Comparison of ENCODE assay signal across 32 mouse cellular contexts in the genomic region with DNA sequence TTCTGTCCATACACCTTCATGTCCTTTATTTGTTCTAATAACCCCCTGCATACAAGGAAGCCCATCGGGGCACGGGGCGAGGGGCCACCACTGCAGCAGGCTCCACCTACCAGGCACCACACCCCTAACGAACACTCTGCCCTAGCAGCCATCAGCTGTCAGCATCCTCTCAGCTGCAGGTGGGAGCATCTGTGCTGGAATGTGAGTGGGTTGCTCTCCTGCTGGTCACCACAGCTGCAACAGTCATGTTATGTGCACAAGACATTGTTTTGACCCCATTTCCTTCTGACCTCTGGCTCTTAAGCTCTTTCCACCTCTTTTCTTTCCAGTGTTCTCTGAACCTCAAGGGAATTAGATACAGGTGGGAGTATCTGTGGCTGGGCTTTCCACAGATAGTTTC. TPM values are rescaled to one million over a fixed set of nuclear protein-coding genes. Genes with fewer than 3 reads are reported as not detected.
DNase-seq lines count a peak whose midpoint lies in the region; ATAC-seq and TF ChIP-seq lines count a peak whose summit lies in the region.
"Had no signal": no experiment of that assay in that cellular context is flagged by ENCODE, and none has a peak within 500 bp of the region (broad histone marks: within the 10 kb centered on the region; RNA-seq: fewer than 3 reads in every experiment).

No protein-coding gene starts in this region.

- H3K9ac ChIP-seq in kidney, embryonic 15.5 days = no peak overlapping the region
- no peak overlapping the region for H3K9ac ChIP-seq in ES-Bruce4 (ENCODE audit: low read depth, poor library complexity, severe bottlenecking)
- H3K9ac ChIP-seq in limb, embryonic 11.5 days (ENCODE audit: low read length) = no peak overlapping the region
- H3K9ac ChIP-seq in hindbrain, embryonic 16.5 days (ENCODE audit: low read depth, low read length) = no peak overlapping the region
- H3K9ac ChIP-seq: embryonic facial prominence, embryonic 15.5 days; forebrain, embryonic 12.5 days; forebrain, postnatal 0 days; hindbrain, embryonic 14.5 days; liver, embryonic 14.5 days; lung, embryonic 14.5 days; midbrain, embryonic 15.5 days; neural tube, embryonic 13.5 days had no signal

- H3K4me3 ChIP-seq in kidney, embryonic 15.5 days (replicated peaks) = no peak overlapping the region
- H3K4me3 ChIP-seq in E14TG2a.4 (replicated peaks; ENCODE audit: low read length) (peak overlapping the region; percentile 11; the same call in 1 of the 2 replicates), ES-Bruce4 (ENCODE audit: low read depth, low read length) (no peak overlapping the region)
- H3K4me3 ChIP-seq in limb, embryonic 11.5 days (ENCODE audit: low read depth, low read length) = no peak overlapping the region
- no peak overlapping the region for H3K4me3 ChIP-seq in hindbrain, embryonic 16.5 days (ENCODE audit: low read length)
- H3K4me3 ChIP-seq: embryonic facial prominence, embryonic 10.5 days; embryonic facial prominence, embryonic 15.5 days; forebrain, embryonic 12.5 days; left cerebral cortex, adult 2 months; midbrain, embryonic 15.5 days; neural tube, embryonic 13.5 days had no signal

- ATAC-seq in kidney, embryonic 15.5 days (replicated peaks; ENCODE audit: low FRiP score) = no peak
- peak; percentile 33; the same call in 1 of the 2 replicates for ATAC-seq in limb, embryonic 11.5 days (ENCODE audit: insufficient number of reproducible peaks, low FRiP score, low TSS enrichment, low read depth)
- ATAC-seq in CD4-positive, CD25-positive, alpha-beta regulatory T cell, adult 4 months = no peak
- ATAC-seq in hindbrain, embryonic 16.5 days = no peak
- ATAC-seq: forebrain, postnatal 0 days; inflammation-experienced regulatory T-cells, adult 6 months; midbrain, embryonic 15.5 days had no signal

- no peaks in the 10 kb centered on the region for H3K9me3 ChIP-seq in kidney, embryonic 15.5 days (replicated peaks)
- H3K9me3 ChIP-seq in E14TG2a.4 (ENCODE audit: low read length) = no peaks in the 10 kb centered on the region
- no peaks in the 10 kb centered on the region for H3K9me3 ChIP-seq in ES-Bruce4 (replicated peaks; ENCODE audit: control insufficient read depth, insufficient read depth, low read length, poor library complexity, severe bottlenecking)
- H3K9me3 ChIP-seq in limb, embryonic 11.5 days (ENCODE audit: control insufficient read depth, low read length) = no peaks in the 10 kb centered on the region
- no peaks in the 10 kb centered on the region for H3K9me3 ChIP-seq in hindbrain, embryonic 16.5 days (ENCODE audit: control insufficient read depth, low read length)
- H3K9me3 ChIP-seq: embryonic facial prominence, embryonic 10.5 days; embryonic facial prominence, embryonic 15.5 days; forebrain, embryonic 12.5 days; midbrain, embryonic 15.5 days; neural tube, embryonic 13.5 days had no signal

- WGBS in kidney, embryonic 15.5 days = 50% methylated on average over 4 of the region's 4 CpGs
- 34% methylated on average over 4 of the region's 4 CpGs for WGBS in limb, embryonic 11.5 days
- 70% methylated on average over 4 of the region's 4 CpGs for WGBS in hindbrain, embryonic 16.5 days

- TF ChIP-seq CTCF in E14TG2a.4 (conservative IDR thresholded peaks at IDR 0.05; ENCODE audit: low read length) (no peak), ES-Bruce4 (IDR thresholded peaks at IDR 0.05; ENCODE audit: low read depth, low read length) (no peak)

- no peaks in the 10 kb centered on the region for H3K27me3 ChIP-seq in kidney, embryonic 15.5 days
- H3K27me3 ChIP-seq in E14TG2a.4 (ENCODE audit: insufficient read depth, low read length) (no peaks in the 10 kb centered on the region), ES-Bruce4 (ENCODE audit: control insufficient read depth, insufficient read depth, low read length, poor library complexity, severe bottlenecking) (no peaks in the 10 kb centered on the region)
- no peaks in the 10 kb centered on the region for H3K27me3 ChIP-seq in limb, embryonic 11.5 days (ENCODE audit: control insufficient read depth, insufficient read depth, low read length)
- no peaks in the 10 kb centered on the region for H3K27me3 ChIP-seq in hindbrain, embryonic 16.5 days (replicated peaks; ENCODE audit: control insufficient read depth, insufficient read depth, low read length)
- H3K27me3 ChIP-seq: CH12.LX; embryonic facial prominence, embryonic 15.5 days; midbrain, embryonic 15.5 days; neural tube, embryonic 13.5 days had no signal

- peak; percentile 70; the same call in 1 of the 2 replicates for TF ChIP-seq EP300 in ES-Bruce4 (IDR thresholded peaks at IDR 0.05; ENCODE audit: insufficient read depth, low read depth, low read length)

- peaks cover 74% of the 10 kb centered on the region for H3K4me1 ChIP-seq in kidney, embryonic 15.5 days
- peaks cover 98% of the 10 kb centered on the region for H3K4me1 ChIP-seq in E14TG2a.4 (replicated peaks; ENCODE audit: low read depth, low read length)
- H3K4me1 ChIP-seq in ES-Bruce4 (ENCODE audit: control insufficient read depth, insufficient read depth, low read length) = peaks cover 6% of the 10 kb centered on the region
- H3K4me1 ChIP-seq in limb, embryonic 11.5 days (ENCODE audit: control insufficient read depth, insufficient read depth, low read length) = peaks cover 26% of the 10 kb centered on the region
- H3K4me1 ChIP-seq in hindbrain, embryonic 16.5 days (ENCODE audit: control insufficient read depth, insufficient read depth, low read depth, low read length) = peaks cover 5% of the 10 kb centered on the region
- H3K4me1 ChIP-seq: embryonic facial prominence, embryonic 15.5 days had no signal

- no peak for DNase-seq in kidney, adult 8-10 months
- no peak for DNase-seq in limb, embryonic 11.5 days (ENCODE audit: low spot score)
- DNase-seq: adrenal gland, postnatal 25 days; B cell, adult 2 months; cerebellum, adult 18-20 months; cerebellum, postnatal 10 days; forebrain, postnatal 0 days; gastrocnemius, postnatal 14 days; heart, postnatal 10 days; kidney, adult 11 months; kidney, postnatal 10 days; lung, embryonic 14.5 days; lung, postnatal 14 days; right cerebral cortex, postnatal 4 days; thymus, adult 18-20 months; thymus, postnatal 25 days had no signal

- TF ChIP-seq POLR2A in ES-Bruce4 (IDR thresholded peaks at IDR 0.05; ENCODE audit: insufficient read depth, low read length) = no peak

- peaks cover 23% of the 10 kb centered on the region for H3K36me3 ChIP-seq in kidney, embryonic 15.5 days
- H3K36me3 ChIP-seq in E14TG2a.4 (ENCODE audit: insufficient read depth, low read length) = peaks cover 98% of the 10 kb centered on the region
- peaks cover 31% of the 10 kb centered on the region for H3K36me3 ChIP-seq in ES-Bruce4 (ENCODE audit: control insufficient read depth, insufficient read depth, low read length, poor library complexity, severe bottlenecking)
- H3K36me3 ChIP-seq in limb, embryonic 11.5 days (ENCODE audit: control insufficient read depth, insufficient read depth, low read length) = 0 out of 2 replicates have a peak, but pooled peaks cover 1% of the 10 kb centered on the region
- H3K36me3 ChIP-seq in hindbrain, embryonic 16.5 days (ENCODE audit: control insufficient read depth, insufficient read depth, low read length) = no peaks in the 10 kb centered on the region
- H3K36me3 ChIP-seq: forebrain, embryonic 12.5 days; midbrain, embryonic 15.5 days; neural tube, embryonic 13.5 days had no signal

- H3K4me2 ChIP-seq in kidney, embryonic 15.5 days = no peak overlapping the region
- no peak overlapping the region for H3K4me2 ChIP-seq in limb, embryonic 11.5 days (ENCODE audit: low read depth, severe bottlenecking)
- H3K4me2 ChIP-seq in hindbrain, embryonic 16.5 days (ENCODE audit: low read length) = no peak overlapping the region
- H3K4me2 ChIP-seq: embryonic facial prominence, embryonic 15.5 days; forebrain, embryonic 12.5 days; hindbrain, embryonic 14.5 days; lung, embryonic 14.5 days; midbrain, embryonic 15.5 days; neural tube, embryonic 13.5 days had no signal

- 0 out of 2 replicates have a peak overlapping the region, but pooled peaks have one; percentile 13 for H3K27ac ChIP-seq in kidney, embryonic 15.5 days
- H3K27ac ChIP-seq in ES-Bruce4 (ENCODE audit: insufficient read depth, low read length) = no peak overlapping the region
- H3K27ac ChIP-seq in limb, embryonic 11.5 days (replicated peaks; ENCODE audit: low read depth, low read length) = no peak overlapping the region
- no peak overlapping the region for H3K27ac ChIP-seq in hindbrain, embryonic 16.5 days (ENCODE audit: low read depth, low read length)
- H3K27ac ChIP-seq: embryonic facial prominence, embryonic 10.5 days; embryonic facial prominence, embryonic 15.5 days; forebrain, embryonic 12.5 days; hindbrain, embryonic 14.5 days; left cerebral cortex, adult 2 months; liver, embryonic 14.5 days; midbrain, embryonic 15.5 days; neural tube, embryonic 13.5 days; stomach, postnatal 0 days had no signal

RNA-seq across cellular contexts. Expression of a gene that starts 10.9 kb away (rescaled TPM):
- 104 and 128 TPM in 2 replicates for polyA plus RNA-seq in kidney, embryonic 15.5 days (2015; fragmentation: Nextera tagmentation; extraction: Ambion mirVana)
- 125 and 133 TPM in 2 replicates for polyA plus RNA-seq in ES-Bruce4 (2011; ENCODE audit: insufficient read depth, insufficient read length, low read depth, missing spikeins)
- 79.7 and 82.3 TPM in 2 replicates for polyA plus RNA-seq in limb, embryonic 11.5 days (2014; fragmentation: Nextera tagmentation; extraction: Ambion mirVana)
- 1 to 10 TPM; 1.1 to 5.1 TPM for polyA plus RNA-seq in CD4-positive, CD25-positive, alpha-beta regulatory T cell, adult 4 months (2017; shearing (Covaris generic))
- 33.7 and 58.6 TPM in 2 replicates for polyA plus RNA-seq in hindbrain, embryonic 16.5 days (2015; fragmentation: Nextera tagmentation; extraction: Ambion mirVana)
